Mouse (Mus musculus): ENCODE results near the gene Ifi211.
"Not testable (repeated sequence)": the region's sequence is repeated elsewhere in the genome, so short reads cannot be mapped to it uniquely, and the experiment has no call there.

Ifi211 gene

DNA sequence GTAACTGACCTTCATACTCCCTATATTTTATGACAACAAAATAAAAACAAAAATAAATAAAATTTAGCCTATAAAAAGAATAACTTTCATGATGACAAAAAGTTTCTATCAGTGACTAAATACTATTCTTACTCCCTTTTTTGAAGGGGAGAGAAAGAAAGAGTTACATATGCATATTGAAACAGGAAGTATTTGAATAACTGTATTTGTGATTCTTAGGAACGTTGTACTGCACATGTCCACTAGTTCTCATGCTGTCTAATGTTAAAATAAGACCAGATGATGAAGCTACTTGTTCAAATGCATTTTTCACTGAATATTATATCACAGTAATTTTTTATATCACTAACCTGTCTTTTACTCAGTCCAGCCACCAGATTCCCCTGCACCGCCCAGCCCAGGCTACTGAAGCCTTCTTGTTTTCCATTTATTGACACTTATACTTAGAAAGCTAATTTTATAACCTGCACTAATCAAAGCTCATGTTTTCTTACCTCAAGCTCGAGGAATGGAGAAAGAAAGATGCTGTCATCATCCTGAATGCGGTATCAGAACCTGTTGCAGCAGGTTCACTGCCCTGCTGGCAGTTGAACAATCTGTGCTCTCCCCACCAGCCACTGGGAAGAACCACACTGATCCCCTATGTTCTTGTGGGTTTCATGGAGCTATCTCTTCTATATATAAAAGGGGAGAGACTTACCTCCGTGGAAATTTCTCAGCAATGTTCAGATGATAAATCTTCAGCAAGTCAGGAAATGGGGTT lies 33.4 kb downstream of the Ifi211 start:
- DNase-seq (ENCODE audit: low spot score) = not testable (repeated sequence)

DNA sequence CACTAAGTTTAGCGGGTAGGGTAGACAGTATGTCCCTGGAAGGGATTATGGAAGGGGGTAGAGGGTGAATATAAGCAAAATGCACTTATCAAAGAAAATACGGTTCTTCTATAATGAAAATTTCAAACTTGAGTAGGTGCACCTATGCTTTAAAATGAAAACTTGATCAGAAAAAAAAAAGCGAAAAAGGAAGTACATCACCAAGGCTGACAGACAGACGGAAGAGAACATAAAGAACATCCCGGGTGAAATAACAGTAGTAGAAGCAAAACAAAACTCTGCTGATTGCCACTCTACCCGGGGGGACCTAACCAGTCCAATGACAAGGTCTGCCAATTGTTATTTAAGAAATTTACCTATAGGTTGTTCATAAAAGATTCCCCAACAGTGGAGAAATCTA lies 34.6 kb downstream of the Ifi211 start:
- not testable (repeated sequence) for DNase-seq (ENCODE audit: low spot score)

DNA sequence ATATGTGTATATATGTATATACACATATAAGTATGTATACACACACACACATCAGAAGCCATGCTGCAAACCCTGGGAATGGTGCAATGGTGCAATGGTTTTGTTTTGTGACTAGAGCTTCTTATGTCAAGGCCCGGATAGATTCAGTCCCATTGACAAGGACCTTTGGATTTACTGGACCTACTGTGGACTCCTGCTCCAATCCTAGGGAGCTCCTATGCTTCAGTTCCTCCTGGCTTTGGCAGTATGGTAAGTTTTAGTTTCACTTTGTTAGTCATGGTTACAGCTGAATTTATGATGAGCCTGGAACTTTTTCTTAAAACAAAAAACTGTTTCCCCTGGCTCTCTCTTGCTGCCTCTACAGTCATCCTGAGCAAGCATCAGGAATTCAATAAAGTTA lies 35.7 kb downstream of the Ifi211 start:
- not testable (repeated sequence) for DNase-seq (ENCODE audit: low spot score)

DNA sequence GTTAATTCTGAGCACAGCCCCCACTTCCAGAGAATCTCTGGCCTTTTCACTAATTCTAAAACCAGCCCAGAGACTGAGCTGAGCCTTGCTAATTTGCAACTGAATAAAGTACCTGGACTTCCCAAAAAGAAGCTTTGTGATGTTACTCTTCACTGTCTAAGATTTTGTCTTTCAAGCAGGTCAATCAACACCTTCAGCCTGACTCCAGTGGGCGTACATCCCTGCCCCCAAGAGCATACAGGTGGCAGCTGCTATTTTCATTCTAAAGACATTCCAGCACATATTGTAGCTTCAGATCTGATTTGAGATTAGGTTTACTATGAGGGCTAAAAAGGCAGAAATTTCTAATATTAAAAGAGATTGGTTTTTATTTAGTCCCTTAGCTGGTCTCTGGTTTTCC lies 44.3 kb downstream of the Ifi211 start:
- DNase-seq (ENCODE audit: low spot score) = not testable (repeated sequence)

DNA sequence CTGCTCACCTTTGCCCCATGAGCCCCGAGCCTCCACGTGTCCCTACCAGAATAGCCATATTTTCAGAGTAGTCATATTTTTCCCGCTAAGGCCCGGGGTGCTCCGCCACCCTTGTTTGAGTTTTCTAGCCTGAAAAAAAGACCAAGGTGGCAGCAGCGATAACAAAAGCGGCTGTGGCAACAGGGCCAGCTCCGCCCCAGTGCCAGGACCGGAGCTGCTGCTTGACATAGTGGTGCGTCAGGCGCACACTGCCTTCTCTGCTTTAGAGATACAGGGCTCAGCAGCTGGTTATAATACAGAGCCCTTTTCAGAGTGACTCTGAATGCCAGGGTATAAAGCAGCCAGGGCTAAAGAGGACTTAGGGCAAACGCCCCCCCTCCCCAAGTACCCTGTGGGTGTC lies 46.3 kb downstream of the Ifi211 start:
- no peak for DNase-seq (ENCODE audit: low spot score)

DNA sequence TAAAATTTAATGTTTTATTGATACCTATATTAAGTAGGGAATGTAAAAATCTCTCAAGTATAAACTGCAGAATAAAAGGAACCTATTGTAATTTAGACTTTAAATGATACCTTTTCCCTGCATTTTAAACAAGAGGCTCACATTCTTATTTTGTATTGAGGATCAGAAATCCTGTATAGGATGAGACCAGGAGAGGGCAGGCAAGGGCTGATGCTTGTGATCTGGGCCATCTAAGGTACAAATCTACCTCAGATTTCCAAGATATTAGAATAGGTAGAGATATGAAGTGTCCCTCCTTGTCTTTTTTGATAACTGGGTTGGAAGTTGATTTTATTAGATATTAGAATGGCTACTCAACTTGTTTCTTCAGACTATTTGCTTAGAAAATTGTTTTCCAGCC lies 59.1 kb downstream of the Ifi211 start:
- DNase-seq (ENCODE audit: low spot score) = not testable (repeated sequence)

DNA sequence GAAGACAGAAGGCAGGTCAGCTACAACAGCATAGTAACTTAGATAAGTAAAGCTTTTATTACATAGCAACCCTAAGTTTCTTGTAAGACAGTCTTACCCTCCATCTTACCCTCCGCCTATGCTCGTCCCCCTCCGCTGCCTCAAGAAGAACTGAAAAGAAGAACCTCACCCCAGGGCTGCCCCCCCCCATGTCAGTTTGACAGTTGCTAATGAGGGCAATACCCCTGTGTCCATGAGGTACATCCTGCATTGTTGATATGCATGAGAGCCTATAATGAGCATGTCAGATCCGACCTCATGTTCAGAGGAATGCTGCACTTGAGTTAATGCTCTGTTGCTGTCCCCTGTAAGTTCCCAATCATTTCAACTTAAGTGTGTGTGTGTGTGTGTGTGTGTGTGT lies 60.0 kb downstream of the Ifi211 start:
- not testable (repeated sequence) for DNase-seq (ENCODE audit: low spot score)

All from urinary bladder, postnatal 25 days (tissue).